Mouse (Mus musculus) brown adipose tissue, adult 24 weeks (tissue): ENCODE results near the gene Polr2j. TPM values are rescaled to one million over a fixed set of nuclear protein-coding genes. Genes with fewer than 3 reads are reported as not detected.

Experiments
- H3K27ac ChIP-seq: fragments of 200-500 bp; replicated peaks from 2 replicates; pipeline ENCODE4 v1.5.1; 2012; ENCODE audit warnings: low read depth, mild to moderate bottlenecking, low read length
- H3K4me1 ChIP-seq: fragments of 200-500 bp; 2 replicates; pipeline ENCODE4 v1.6.1; 2012; ENCODE audit warnings: low read length, mixed read lengths; ENCODE audit not compliant: control insufficient read depth, insufficient read depth, insufficient read length
- H3K4me3 ChIP-seq: fragments of 200-500 bp; 2 replicates; pipeline ENCODE4 v1.5.1; 2012; ENCODE audit warnings: low read depth, mild to moderate bottlenecking, low read length, moderate library complexity; ENCODE audit not compliant: insufficient read depth
- polyA plus RNA-seq: library from polyadenylated mRNA; stranded (reverse); fragments of >200 nt; gene quantifications from 2 replicates; pipeline ENCODE4 v1.2.4, GENCODE M21; 2012; ENCODE audit not compliant: missing spikeins, insufficient read depth, insufficient read length

Gene Polr2j
- polyA plus RNA-seq, 1 experiment, result 91.5 TPM

GRCm38 (mm10) chr5:136169626-136170511 is 53.4 kb downstream of the Polr2j start:
- Histone ChIP-seq H3K4me1 (no peaks in the 10 kb centered on the region; the same call in 1 of the 2 replicates), H3K4me3 (peak overlapping the region; percentile 59), H3K27ac (no peak overlapping the region)

GRCm38 (mm10) chr5:136170512-136171362 is 54.3 kb downstream of the Polr2j start, which contains the start of gene Orai2:
Gene Orai2 (minus strand): TSS chr5:136170713.
- H3K4me1 ChIP-seq, result no peaks in the 10 kb centered on the region; the same call in 1 of the 2 replicates
- peak within 1 kb of the TSS; percentile 23 for H3K27ac ChIP-seq
- peak within 1 kb of the TSS; percentile 59 for H3K4me3 ChIP-seq

GRCm38 (mm10) chr5:136171363-136172341 is 55.2 kb downstream of the Polr2j start:
- peak overlapping the region; percentile 59 for H3K4me3 ChIP-seq
- H3K4me1 ChIP-seq, result no peaks in the 10 kb centered on the region; the same call in 1 of the 2 replicates
- H3K27ac ChIP-seq, result peak overlapping the region; percentile 23

Other genes starting within 250 kb of the Polr2j start
- 233 and 423 TPM in 2 replicates for gene Hspb1, start 228.7 kb upstream of the Polr2j start, polyA plus RNA-seq
- gene Ywhag, start 182.0 kb upstream of the Polr2j start, polyA plus RNA-seq, result 499 and 545 TPM in 2 replicates
- gene Ssc4d, start 142.1 kb upstream of the Polr2j start, polyA plus RNA-seq, result 2.9 and 6.7 TPM in 2 replicates
- gene Zp3, start 136.5 kb upstream of the Polr2j start, polyA plus RNA-seq, result not detected in 2 replicates
- gene Dtx2, start 121.8 kb upstream of the Polr2j start, polyA plus RNA-seq, result 16.2 and 18.3 TPM in 2 replicates
- not detected in 2 replicates for gene Upk3b, start 78.1 kb upstream of the Polr2j start, polyA plus RNA-seq
- gene Upk3bl, start 62.1 kb upstream of the Polr2j start, polyA plus RNA-seq, result not detected in 2 replicates
- gene Rasa4, start 32.7 kb upstream of the Polr2j start, polyA plus RNA-seq, result 4.6 and 5.0 TPM in 2 replicates
- gene Lrwd1, start 19.4 kb downstream of the Polr2j start, polyA plus RNA-seq, result 1.9 and 4.2 TPM in 2 replicates
- gene Alkbh4, start 19.5 kb downstream of the Polr2j start, polyA plus RNA-seq, result 3.8 and 4.3 TPM in 2 replicates
- gene Orai2, start 54.1 kb downstream of the Polr2j start, polyA plus RNA-seq, result 0.52 and 1.7 TPM in 2 replicates
- gene Prkrip1, start 82.3 kb downstream of the Polr2j start, polyA plus RNA-seq, result 38.5 and 40.6 TPM in 2 replicates
- gene Sh2b2, start 129.9 kb downstream of the Polr2j start, polyA plus RNA-seq, result 67.4 and 106 TPM in 2 replicates